Comparison of ENCODE assay signal across 29 mouse cellular contexts in genomic region chr16:78537798-78538422, GRCm38 (mm10). TPM values are rescaled to one million over a fixed set of nuclear protein-coding genes. Genes with fewer than 3 reads are reported as not detected.
A peak's percentile ranks its signal among the peaks of the same experiment; 100 is the strongest.
DNase-seq lines count a peak whose midpoint lies in the region; ATAC-seq lines count a peak whose summit lies in the region.
"Had no signal": no experiment of that assay in that cellular context is flagged by ENCODE, and none has a peak within 500 bp of the region (broad histone marks: within the 10 kb centered on the region; RNA-seq: fewer than 3 reads in every experiment).

No protein-coding gene starts in this region.

- no peak overlapping the region for H3K27ac ChIP-seq in forebrain, embryonic 15.5 days (replicated peaks)
- H3K27ac ChIP-seq: embryonic facial prominence, embryonic 13.5 days; hindbrain, embryonic 13.5 days; layer of hippocampus, adult 2 months; left cerebral cortex, adult 2 months; limb, embryonic 13.5 days; lung, embryonic 15.5 days; midbrain, embryonic 13.5 days; neural tube, embryonic 15.5 days; stomach, postnatal 0 days had no signal

- H3K4me2 ChIP-seq in forebrain, embryonic 15.5 days (replicated peaks), result no peak overlapping the region
- H3K4me2 ChIP-seq: embryonic facial prominence, embryonic 13.5 days; heart, embryonic 11.5 days; hindbrain, embryonic 13.5 days; limb, embryonic 13.5 days; liver, embryonic 11.5 days; lung, embryonic 15.5 days; midbrain, embryonic 13.5 days; neural tube, embryonic 15.5 days had no signal

- no peak overlapping the region for H3K9ac ChIP-seq in forebrain, embryonic 15.5 days (replicated peaks)
- H3K9ac ChIP-seq: embryonic facial prominence, embryonic 13.5 days; forebrain, postnatal 0 days; hindbrain, embryonic 13.5 days; limb, embryonic 13.5 days; lung, embryonic 15.5 days; midbrain, embryonic 13.5 days; neural tube, embryonic 15.5 days had no signal

- H3K9me3 ChIP-seq in forebrain, embryonic 15.5 days, result no peaks in the 10 kb centered on the region
- H3K9me3 ChIP-seq: embryonic facial prominence, embryonic 13.5 days; hindbrain, embryonic 13.5 days; limb, embryonic 13.5 days; lung, embryonic 15.5 days; midbrain, embryonic 13.5 days; neural tube, embryonic 15.5 days had no signal

- 89% methylated on average over 8 of the region's 8 CpGs for WGBS in forebrain, embryonic 15.5 days

- H3K27me3 ChIP-seq in forebrain, embryonic 15.5 days, result no peaks in the 10 kb centered on the region
- H3K27me3 ChIP-seq: embryonic facial prominence, embryonic 13.5 days; hindbrain, embryonic 13.5 days; limb, embryonic 13.5 days; lung, embryonic 15.5 days; midbrain, embryonic 13.5 days; neural tube, embryonic 15.5 days had no signal

- DNase-seq in CD4-positive, CD25-positive, alpha-beta regulatory T cell, adult 2 months (ENCODE audit: low read depth, low spot score), result peak; percentile 46
- DNase-seq in NIH3T3 (ENCODE audit: low read depth), result peak; percentile 13
- peak; percentile 72 for DNase-seq in induced T-regulatory cell, adult 2 months (ENCODE audit: low read depth)
- DNase-seq in yolk sac, embryonic 10.5 days (ENCODE audit: low spot score), result no peak
- no peak for DNase-seq in cerebellum, adult 9-11 months
- DNase-seq: adrenal gland, adult 8-10 months; cerebellum, adult 2 months; cerebellum, postnatal 36 days; forebrain, postnatal 0 days; gastrocnemius, postnatal 10 days; heart, postnatal 4 days; kidney, adult 11 months; kidney, postnatal 36 days; retina, postnatal 1 day; right cerebral cortex, postnatal 14 days; thymus, adult 18-20 months; thymus, postnatal 4 days had no signal

- H3K36me3 ChIP-seq in forebrain, embryonic 15.5 days, result no peaks in the 10 kb centered on the region
- H3K36me3 ChIP-seq: lung, embryonic 15.5 days; midbrain, embryonic 13.5 days; neural tube, embryonic 15.5 days had no signal

- no peaks in the 10 kb centered on the region for H3K4me1 ChIP-seq in forebrain, embryonic 15.5 days
- H3K4me1 ChIP-seq: embryonic facial prominence, embryonic 13.5 days; hindbrain, embryonic 13.5 days; limb, embryonic 13.5 days; lung, embryonic 15.5 days; midbrain, embryonic 13.5 days; neural tube, embryonic 15.5 days had no signal

- no peak overlapping the region for H3K4me3 ChIP-seq in forebrain, embryonic 15.5 days
- H3K4me3 ChIP-seq: embryonic facial prominence, embryonic 13.5 days; hindbrain, embryonic 13.5 days; layer of hippocampus, adult 2 months; left cerebral cortex, adult 2 months; limb, embryonic 13.5 days; lung, embryonic 15.5 days; midbrain, embryonic 13.5 days; neural tube, embryonic 15.5 days had no signal

- ATAC-seq in forebrain, embryonic 15.5 days (replicated peaks), result no peak
- ATAC-seq: forebrain, postnatal 0 days; midbrain, embryonic 13.5 days had no signal

RNA-seq across cellular contexts. Expression of gene D16Ertd472e, which starts 38.6 kb away (rescaled TPM):
- polyA plus RNA-seq in forebrain, embryonic 15.5 days (2015; fragmentation: Nextera tagmentation; extraction: Ambion mirVana), result 11.3 and 12.8 TPM in 2 replicates

Comparison
In these comparisons a context has a peak if more than half of its experiments do, and no peak if none do; other contexts are left out.
1. DNase-seq: peak in CD4-positive, CD25-positive, alpha-beta regulatory T cell, adult 2 months (single experiment), NIH3T3 (single experiment) and induced T-regulatory cell, adult 2 months (single experiment); none in yolk sac, embryonic 10.5 days (single experiment) and cerebellum, adult 9-11 months (single experiment).